Mouse (Mus musculus) bone marrow, adult 2 months (tissue): ENCODE results near the gene Il12rb1.

Experiments used
- CTCF ChIP-seq: fragments of 200-500 bp; IDR thresholded peaks from 2 replicates; pipeline ENCODE4 v1.5.1; 2011; ENCODE audit warnings: low read length, control low read depth; ENCODE audit not compliant: control insufficient read depth, insufficient read depth
- POLR2A ChIP-seq: fragments of 200-500 bp; IDR thresholded peaks from 2 replicates; pipeline ENCODE4 v1.6.1; 2011; ENCODE audit warnings: low read depth, mild to moderate bottlenecking, control low read depth, low read length, borderline replicate concordance; ENCODE audit not compliant: control insufficient read depth

DNA sequence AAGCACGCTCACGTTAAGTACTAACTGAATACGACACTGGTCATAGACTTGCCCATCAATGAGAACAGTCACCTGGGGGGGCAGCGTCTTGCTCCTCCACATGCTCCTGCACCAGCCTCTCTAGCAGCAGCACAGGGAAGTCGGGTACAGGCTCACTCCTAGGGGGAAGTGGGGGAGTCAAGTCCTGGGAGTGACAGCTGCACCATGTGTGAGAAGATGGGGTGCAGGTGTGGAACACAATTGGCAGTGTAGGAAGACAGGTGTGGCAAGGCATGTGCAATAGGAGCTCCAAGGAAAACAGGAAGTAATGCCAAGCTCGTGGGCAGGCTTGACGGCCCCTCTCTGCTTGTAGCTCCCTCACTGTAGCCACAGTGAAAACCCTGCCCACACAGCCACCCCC lies 37.0 kb upstream of the Il12rb1 start:
- TF ChIP-seq CTCF (no peak), POLR2A (no peak)
